Mouse (Mus musculus): ENCODE measurements at regions not wholly inside any gene's neighbourhood (a gene's known extent, or its start where the extent isn't known, plus 50 kb on each side); places are given as distances from the start of the nearest gene placed in this dataset.

- Histone ChIP-seq H3K9me3 (no peaks in the 10 kb centered on the region), H3K36me3 (no peaks in the 10 kb centered on the region), H3K4me3 (no peak overlapping the region), H3K27me3 (no peaks in the 10 kb centered on the region), H3K27ac (replicated peaks) (no peak overlapping the region), H3K9ac (replicated peaks) (no peak overlapping the region), H3K4me2 (replicated peaks) (no peak overlapping the region), H3K4me1 (no peaks in the 10 kb centered on the region)
- ATAC-seq (ENCODE audit: low FRiP score, low read depth), result no peak
- WGBS, result 91% methylated on average over 6 of the region's 6 CpGs
Observed at GRCm38 (mm10) chr13:102122341-102122740, 354.3 kb upstream of the Pik3r1 start.

DNA sequence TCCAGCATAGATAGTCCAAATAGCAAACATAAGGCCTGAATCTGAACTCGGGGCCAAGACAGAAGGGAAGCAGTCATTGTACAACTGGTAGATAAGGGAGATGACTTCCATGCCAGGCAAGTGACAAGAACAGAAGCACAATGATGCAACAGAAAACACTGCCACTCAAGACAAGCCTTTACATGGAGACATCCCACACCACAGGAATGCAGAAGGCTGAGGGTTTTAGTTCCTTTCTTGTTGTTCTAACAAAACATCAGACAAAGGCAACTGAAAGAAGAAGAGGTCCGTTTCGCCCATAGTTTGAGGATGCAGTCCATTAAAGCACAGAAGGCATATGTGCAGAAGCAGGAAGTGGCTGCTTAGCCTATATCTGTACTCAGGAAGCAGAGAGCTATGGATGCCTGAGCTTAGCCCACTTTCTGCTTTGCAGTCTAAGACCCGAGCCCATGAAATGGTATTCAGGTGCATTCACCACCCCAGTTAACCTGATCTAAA lies 360.0 kb upstream of the Pik3r1 start:
- WGBS, result 89% methylated on average over 4 of the region's 4 CpGs

DNA sequence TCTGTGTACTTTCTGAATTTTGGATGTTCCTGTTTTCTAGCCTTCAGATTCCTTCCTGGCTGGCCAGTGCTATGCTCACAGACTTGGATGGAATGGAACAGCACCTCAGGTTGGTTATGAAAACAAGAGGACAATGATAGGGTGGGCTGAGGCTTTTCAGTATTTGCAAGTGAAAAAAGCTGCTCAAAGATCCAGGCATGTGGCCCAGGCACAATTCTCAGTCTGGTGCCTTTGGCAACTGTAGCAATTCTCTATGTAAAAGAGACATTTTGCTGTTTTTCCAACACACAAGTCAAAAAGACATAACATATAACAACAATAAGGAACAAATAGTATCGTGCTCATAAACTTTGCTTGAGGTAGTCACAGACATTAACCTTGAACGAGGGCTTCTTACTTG lies 363.4 kb upstream of the Pik3r1 start:
- Histone ChIP-seq H3K4me3 (no peak overlapping the region), H3K27ac (replicated peaks) (no peak overlapping the region), H3K4me1 (peaks cover 2% of the 10 kb centered on the region; the same call in 1 of the 2 replicates), H3K9me3 (no peaks in the 10 kb centered on the region), H3K27me3 (no peaks in the 10 kb centered on the region), H3K36me3 (no peaks in the 10 kb centered on the region), H3K9ac (replicated peaks) (no peak overlapping the region), H3K4me2 (replicated peaks) (no peak overlapping the region)
- 95% methylated on average over 2 of the region's 2 CpGs for whole genome bisulfite sequencing
- no peak for ATAC-seq (ENCODE audit: low FRiP score, low read depth)

More for the DNA sequence above, 360.0 kb upstream of the Pik3r1 start:
- H3K9me3 ChIP-seq, result no peaks in the 10 kb centered on the region
- no peak overlapping the region for H3K4me3 ChIP-seq
- no peak overlapping the region for H3K4me2 ChIP-seq (replicated peaks)
- peaks cover 2% of the 10 kb centered on the region; the same call in 1 of the 2 replicates for H3K4me1 ChIP-seq
- no peaks in the 10 kb centered on the region for H3K27me3 ChIP-seq
- no peaks in the 10 kb centered on the region for H3K36me3 ChIP-seq
- no peak for ATAC-seq (ENCODE audit: low FRiP score, low read depth)
- H3K27ac ChIP-seq (replicated peaks), result no peak overlapping the region
- no peak overlapping the region for H3K9ac ChIP-seq (replicated peaks)

DNA sequence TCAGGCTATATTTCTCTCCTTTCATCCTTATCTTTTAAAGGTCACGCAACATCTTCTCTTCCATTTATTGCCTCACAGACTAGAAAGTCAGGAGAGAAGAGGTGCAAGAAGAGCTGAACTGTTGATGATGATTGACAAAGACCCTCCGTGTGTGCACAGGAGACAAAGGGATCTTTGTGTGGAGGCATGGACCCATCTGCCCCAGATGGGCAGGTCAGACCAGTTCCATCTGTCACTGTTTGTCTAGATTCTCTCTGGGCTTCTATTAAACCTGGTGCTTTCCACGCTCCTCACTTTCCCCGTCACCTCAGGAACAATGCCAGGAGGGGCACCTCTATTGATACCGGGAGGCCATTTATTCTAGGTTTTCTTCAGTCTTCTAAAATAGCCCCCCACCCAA lies 364.1 kb upstream of the Pik3r1 start:
- no peak for ATAC-seq (ENCODE audit: low FRiP score, low read depth)
- H3K27ac ChIP-seq (replicated peaks), result no peak overlapping the region

DNA sequence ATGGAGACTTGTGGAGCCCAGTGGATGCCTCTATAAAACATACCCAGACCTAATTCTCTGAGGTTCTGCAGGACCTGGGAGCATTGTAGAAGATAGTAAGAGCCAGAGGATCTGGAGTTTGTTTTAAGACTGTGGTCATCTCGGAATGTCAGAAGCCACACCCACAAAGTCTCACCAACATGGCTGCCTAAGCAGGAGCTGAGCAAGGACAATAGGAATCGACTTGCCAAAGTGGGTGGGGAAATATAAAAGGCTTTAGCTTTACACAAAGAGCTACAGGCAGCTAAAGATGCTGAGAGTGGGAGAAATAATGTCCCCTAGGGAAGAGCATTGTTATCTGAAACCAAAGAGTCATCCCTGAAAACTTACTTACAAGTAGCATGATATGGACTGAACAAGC lies 364.7 kb upstream of the Pik3r1 start:
- WGBS, result 59% methylated on average over 2 of the region's 2 CpGs
- ATAC-seq (ENCODE audit: low FRiP score, low read depth), result no peak

More for the DNA sequence above, 364.1 kb upstream of the Pik3r1 start:
- H3K4me1 ChIP-seq, result peaks cover 2% of the 10 kb centered on the region; the same call in 1 of the 2 replicates
- 65% methylated on average over 5 of the region's 5 CpGs for WGBS
- H3K36me3 ChIP-seq, result no peaks in the 10 kb centered on the region
- no peaks in the 10 kb centered on the region for H3K27me3 ChIP-seq
- H3K4me2 ChIP-seq (replicated peaks), result no peak overlapping the region
- no peaks in the 10 kb centered on the region for H3K9me3 ChIP-seq
- no peak overlapping the region for H3K4me3 ChIP-seq
- no peak overlapping the region for H3K9ac ChIP-seq (replicated peaks)

GRCm38 (mm10) chr13:102135210-102135609 lies 367.2 kb upstream of the Pik3r1 start:
- Histone ChIP-seq H3K9ac (replicated peaks) (no peak overlapping the region), H3K4me3 (no peak overlapping the region), H3K4me1 (peaks cover 2% of the 10 kb centered on the region; the same call in 1 of the 2 replicates), H3K4me2 (replicated peaks) (no peak overlapping the region), H3K9me3 (no peaks in the 10 kb centered on the region), H3K27me3 (no peaks in the 10 kb centered on the region), H3K36me3 (no peaks in the 10 kb centered on the region), H3K27ac (replicated peaks) (no peak overlapping the region)
- ATAC-seq (ENCODE audit: low FRiP score, low read depth), result no peak

More for the DNA sequence above, 364.7 kb upstream of the Pik3r1 start:
- no peaks in the 10 kb centered on the region for H3K27me3 ChIP-seq
- no peaks in the 10 kb centered on the region for H3K36me3 ChIP-seq
- no peak overlapping the region for H3K27ac ChIP-seq (replicated peaks)
- H3K9me3 ChIP-seq, result no peaks in the 10 kb centered on the region
- H3K4me2 ChIP-seq (replicated peaks), result no peak overlapping the region
- peaks cover 2% of the 10 kb centered on the region; the same call in 1 of the 2 replicates for H3K4me1 ChIP-seq
- no peak overlapping the region for H3K4me3 ChIP-seq
- no peak overlapping the region for H3K9ac ChIP-seq (replicated peaks)

- no peak overlapping the region for H3K27ac ChIP-seq (replicated peaks)
- no peak overlapping the region for H3K9ac ChIP-seq (replicated peaks)
- H3K27me3 ChIP-seq, result no peaks in the 10 kb centered on the region
- 91% methylated on average over 7 of the region's 7 CpGs for WGBS
- H3K4me1 ChIP-seq, result no peaks in the 10 kb centered on the region
- H3K9me3 ChIP-seq, result no peaks in the 10 kb centered on the region
- ATAC-seq (ENCODE audit: low FRiP score, low read depth), result no peak
- no peaks in the 10 kb centered on the region for H3K36me3 ChIP-seq
- H3K4me2 ChIP-seq (replicated peaks), result no peak overlapping the region
- no peak overlapping the region for H3K4me3 ChIP-seq
Observed at GRCm38 (mm10) chr13:102142986-102143385, 375.0 kb upstream of the Pik3r1 start.

DNA sequence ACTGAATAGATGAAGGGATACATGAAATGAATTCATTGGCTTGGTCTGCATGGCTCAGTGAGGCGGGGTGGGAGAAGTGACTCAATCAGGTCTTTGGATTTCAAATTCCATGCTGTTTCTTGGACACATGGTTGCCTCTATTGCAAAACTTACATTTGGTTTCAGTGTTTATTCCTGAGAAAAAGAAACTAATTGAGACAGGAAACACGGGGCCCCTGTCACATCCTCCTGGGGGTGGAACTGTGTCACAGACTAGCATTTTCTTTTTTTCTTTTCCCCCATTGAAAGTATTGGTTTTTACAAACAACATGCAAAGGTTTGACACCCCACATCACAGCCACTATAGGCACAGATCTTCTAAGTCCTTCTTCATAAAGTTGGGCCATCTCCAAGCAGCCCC lies 375.8 kb upstream of the Pik3r1 start:
- WGBS, result 80% methylated on average over 2 of the region's 2 CpGs
- ATAC-seq (ENCODE audit: low FRiP score, low read depth), result no peak
- H3K27me3 ChIP-seq, result no peaks in the 10 kb centered on the region

GRCm38 (mm10) chr13:102148039-102148438 lies 380.0 kb upstream of the Pik3r1 start:
- 93% methylated on average over 2 of the region's 2 CpGs for WGBS
- Histone ChIP-seq H3K36me3 (no peaks in the 10 kb centered on the region), H3K27ac (replicated peaks) (no peak overlapping the region), H3K4me2 (replicated peaks) (no peak overlapping the region), H3K4me3 (no peak overlapping the region), H3K9ac (replicated peaks) (no peak overlapping the region), H3K4me1 (no peaks in the 10 kb centered on the region), H3K27me3 (no peaks in the 10 kb centered on the region), H3K9me3 (no peaks in the 10 kb centered on the region)
- ATAC-seq (ENCODE audit: low FRiP score, low read depth), result no peak

More for the DNA sequence above, 375.8 kb upstream of the Pik3r1 start:
- Histone ChIP-seq H3K36me3 (no peaks in the 10 kb centered on the region), H3K4me3 (no peak overlapping the region), H3K9me3 (no peaks in the 10 kb centered on the region), H3K4me1 (no peaks in the 10 kb centered on the region), H3K9ac (replicated peaks) (no peak overlapping the region), H3K27ac (replicated peaks) (no peak overlapping the region), H3K4me2 (replicated peaks) (no peak overlapping the region)

- WGBS, result 61% methylated on average over 5 of the region's 5 CpGs
- Histone ChIP-seq H3K4me2 (replicated peaks) (no peak overlapping the region), H3K9me3 (no peaks in the 10 kb centered on the region), H3K27ac (replicated peaks) (no peak overlapping the region), H3K36me3 (no peaks in the 10 kb centered on the region), H3K4me3 (no peak overlapping the region), H3K4me1 (peaks cover 5% of the 10 kb centered on the region; the same call in 1 of the 2 replicates), H3K27me3 (peaks cover 11% of the 10 kb centered on the region), H3K9ac (replicated peaks) (no peak overlapping the region)
- ATAC-seq (ENCODE audit: low FRiP score, low read depth), result no peak
Observed at GRCm38 (mm10) chr13:102153785-102154608, 386.0 kb upstream of the Pik3r1 start.

GRCm38 (mm10) chr13:102154609-102154899 lies 386.5 kb upstream of the Pik3r1 start:
- Histone ChIP-seq H3K4me3 (no peak overlapping the region), H3K9ac (replicated peaks) (no peak overlapping the region), H3K4me1 (peaks cover 5% of the 10 kb centered on the region; the same call in 1 of the 2 replicates), H3K27me3 (peaks cover 11% of the 10 kb centered on the region), H3K9me3 (no peaks in the 10 kb centered on the region), H3K4me2 (replicated peaks) (no peak overlapping the region), H3K27ac (replicated peaks) (no peak overlapping the region), H3K36me3 (no peaks in the 10 kb centered on the region)
- ATAC-seq (ENCODE audit: low FRiP score, low read depth), result no peak
- WGBS, result 66% methylated on average over 2 of the region's 2 CpGs

DNA sequence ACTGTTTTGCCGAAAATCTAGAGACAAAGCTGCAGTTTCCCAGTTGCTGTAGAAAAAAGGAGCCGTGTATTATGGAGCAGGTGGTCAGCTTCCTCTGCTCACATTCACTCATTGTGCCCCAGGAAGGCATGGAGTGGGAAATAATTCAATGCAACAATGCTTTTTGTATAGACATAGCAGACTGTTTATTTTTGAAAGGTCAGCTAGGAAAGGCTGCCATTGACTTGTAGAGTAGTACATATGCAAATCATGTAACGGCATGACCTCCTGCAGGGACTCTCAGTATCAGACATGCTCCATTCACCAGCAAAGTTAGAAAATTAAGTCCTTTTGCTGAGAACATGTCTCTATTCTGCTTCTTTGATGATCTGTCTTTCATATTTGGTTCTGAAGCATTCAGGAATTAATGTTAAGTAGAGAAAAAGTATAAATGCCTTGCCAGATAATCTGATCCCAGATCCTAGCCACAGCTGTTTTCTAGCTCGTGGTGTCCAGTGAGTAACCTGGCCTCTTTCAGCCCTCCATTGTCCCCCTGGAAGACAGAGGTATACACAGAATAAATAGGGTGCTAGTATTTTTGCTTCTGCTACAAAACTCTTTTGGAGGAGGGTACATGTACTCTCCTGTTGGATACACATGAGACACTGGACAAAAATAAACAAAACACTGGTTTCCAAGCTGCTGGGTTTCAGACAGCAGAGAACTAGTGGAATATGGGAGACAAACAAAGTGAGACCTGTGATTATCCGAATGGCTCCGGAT lies 389.5 kb upstream of the Pik3r1 start:
- Histone ChIP-seq H3K36me3 (no peaks in the 10 kb centered on the region), H3K27me3 (peaks cover 11% of the 10 kb centered on the region), H3K4me1 (peaks cover 5% of the 10 kb centered on the region; the same call in 1 of the 2 replicates), H3K4me2 (replicated peaks) (no peak overlapping the region), H3K9me3 (no peaks in the 10 kb centered on the region), H3K9ac (replicated peaks) (no peak overlapping the region), H3K4me3 (no peak overlapping the region), H3K27ac (replicated peaks) (no peak overlapping the region)
- WGBS, result 42% methylated on average over 6 of the region's 6 CpGs
- ATAC-seq (ENCODE audit: low FRiP score, low read depth), result peak; percentile 76

Measured in midbrain, embryonic 12.5 days (tissue).